Mouse (Mus musculus) spleen, adult 2 months (tissue): Measurements from ENCODE around the gene Stard10.

Experiments used
- CTCF ChIP-seq: fragments of 200-500 bp; IDR thresholded peaks from 2 replicates; pipeline ENCODE4 v1.5.1; 2011; ENCODE audit warnings: mild to moderate bottlenecking, inconsistent platforms; ENCODE audit not compliant: insufficient read depth, insufficient read length, insufficient replicate concordance; ENCODE audit errors: extremely low read depth
- POLR2A ChIP-seq: fragments of 200-500 bp; IDR thresholded peaks from 2 replicates; pipeline ENCODE4 v1.6.1; 2011; ENCODE audit warnings: low read depth, low read length, inconsistent platforms

GRCm38 (mm10) chr7:101363914-101364313 is 47.0 kb downstream of the Stard10 start:
- TF ChIP-seq CTCF (no peak), POLR2A (no peak)
